ENCODE assay signal across 16 mouse cellular contexts in the genomic region with DNA sequence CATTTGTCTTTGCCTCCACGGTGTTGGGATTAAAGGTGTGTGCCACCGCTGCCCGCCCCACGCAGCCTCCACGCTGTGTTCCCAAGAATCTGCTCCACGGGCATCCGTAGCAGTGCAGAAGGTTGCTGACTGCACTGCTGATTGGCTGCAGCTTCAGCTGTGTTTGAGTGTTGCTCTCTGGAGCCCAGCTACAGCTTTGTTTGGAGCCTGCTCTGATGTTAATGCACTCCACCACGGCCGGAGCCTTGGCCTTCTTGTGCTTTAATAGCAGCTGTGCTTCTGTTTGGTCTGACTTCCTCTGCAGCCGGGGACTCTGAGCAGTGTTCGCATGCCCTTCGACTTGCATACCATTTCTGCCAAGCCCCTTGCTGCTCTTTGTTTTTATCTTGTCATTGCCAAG. TPM values are rescaled to one million over a fixed set of nuclear protein-coding genes. Genes with fewer than 3 reads are reported as not detected.
A peak's percentile ranks its signal among the peaks of the same experiment; 100 is the strongest.
DNase-seq lines count a peak whose midpoint lies in the region; ATAC-seq and TF ChIP-seq lines count a peak whose summit lies in the region.
"Had no signal": no experiment of that assay in that cellular context is flagged by ENCODE, and none has a peak within 500 bp of the region (broad histone marks: within the 10 kb centered on the region; RNA-seq: fewer than 3 reads in every experiment).

No protein-coding gene starts in this region.

- no peaks in the 10 kb centered on the region for H3K36me3 ChIP-seq in heart, embryonic 13.5 days
- no peaks in the 10 kb centered on the region for H3K36me3 ChIP-seq in heart, adult 2 months (ENCODE audit: control insufficient read depth, insufficient read depth, low read length)
- H3K36me3 ChIP-seq in intestine, embryonic 16.5 days (ENCODE audit: control insufficient read depth, insufficient read depth, low read length): no peaks in the 10 kb centered on the region
- H3K36me3 ChIP-seq: liver, embryonic 13.5 days had no signal

- TF ChIP-seq POLR2A in heart, adult 2 months (IDR thresholded peaks at IDR 0.05; ENCODE audit: insufficient read depth, low read depth, low read length): no peak

- no peak for TF ChIP-seq EP300 in heart, adult 2 months (IDR thresholded peaks at IDR 0.05; ENCODE audit: insufficient read depth, low read depth, low read length)

- TF ChIP-seq CTCF in heart, adult 2 months (IDR thresholded peaks at IDR 0.05): no peak
- TF ChIP-seq CTCF in left cerebral cortex, adult 2 months (IDR thresholded peaks at IDR 0.05): no peak

- no peak overlapping the region for H3K4me3 ChIP-seq in heart, embryonic 13.5 days
- H3K4me3 ChIP-seq in heart, adult 2 months: no peak overlapping the region
- H3K4me3 ChIP-seq in intestine, embryonic 16.5 days (ENCODE audit: low read length): no peak overlapping the region
- H3K4me3 ChIP-seq in left cerebral cortex, adult 2 months: no peak overlapping the region
- H3K4me3 ChIP-seq: liver, embryonic 13.5 days had no signal

- no peaks in the 10 kb centered on the region for H3K27me3 ChIP-seq in heart, embryonic 13.5 days (replicated peaks)
- no peaks in the 10 kb centered on the region for H3K27me3 ChIP-seq in heart, adult 2 months (ENCODE audit: control insufficient read depth, insufficient read depth, low read length)
- H3K27me3 ChIP-seq in intestine, embryonic 16.5 days (replicated peaks; ENCODE audit: control insufficient read depth, insufficient read depth, low read length): no peaks in the 10 kb centered on the region

- H3K4me1 ChIP-seq in heart, embryonic 13.5 days: peaks cover 27% of the 10 kb centered on the region
- H3K4me1 ChIP-seq in heart, adult 2 months (ENCODE audit: control insufficient read depth, insufficient read depth, low read length): no peaks in the 10 kb centered on the region
- H3K4me1 ChIP-seq in intestine, embryonic 16.5 days (ENCODE audit: control insufficient read depth, insufficient read depth, low read length): peaks cover 30% of the 10 kb centered on the region
- H3K4me1 ChIP-seq: liver, embryonic 13.5 days had no signal

- WGBS in heart, embryonic 13.5 days: 37% methylated on average over 12 of the region's 12 CpGs
- WGBS in heart, adult 2 months: 60% methylated on average over 12 of the region's 12 CpGs
- 40% methylated on average over 12 of the region's 12 CpGs for WGBS in intestine, embryonic 16.5 days

- no peak for DNase-seq in heart, adult 2 months
- peak; percentile 59 for DNase-seq in ovary, postnatal 36 days (ENCODE audit: low spot score)
- no peak for DNase-seq in ovary, postnatal 10 days (ENCODE audit: low spot score)
- DNase-seq in left cerebral cortex, adult 2 months (ENCODE audit: extremely low spot score in 1 of 2, low spot score in 2 of 2): no peak
- no peak for DNase-seq in kidney, postnatal 10 days
- DNase-seq: adrenal gland, postnatal 25 days; cerebellum, adult 18-20 months; gastrocnemius, postnatal 36 days; kidney, postnatal 25 days; liver, embryonic 13.5 days; right cerebral cortex, postnatal 14 days had no signal

- no peak for ATAC-seq in heart, embryonic 13.5 days (ENCODE audit: extremely low read depth, insufficient number of reproducible peaks, low FRiP score, low TSS enrichment)
- ATAC-seq in intestine, embryonic 16.5 days: no peak
- ATAC-seq: CD4-positive, CD25-positive, alpha-beta regulatory T cell, adult 4 months; forebrain, embryonic 16.5 days; Patski had no signal

- H3K9ac ChIP-seq in heart, embryonic 13.5 days: peak overlapping the region; percentile 62; the same call in 1 of the 2 replicates
- H3K9ac ChIP-seq in heart, adult 2 months (ENCODE audit: low read depth, low read length): no peak overlapping the region
- H3K9ac ChIP-seq in intestine, embryonic 16.5 days (ENCODE audit: low read depth, low read length): no peak overlapping the region
- H3K9ac ChIP-seq: liver, embryonic 13.5 days had no signal

- H3K27ac ChIP-seq in heart, embryonic 13.5 days (replicated peaks): peak overlapping the region; percentile 24; the same call in 1 of the 2 replicates
- H3K27ac ChIP-seq in heart, adult 2 months: no peak overlapping the region
- peak overlapping the region; percentile 33; the same call in 1 of the 2 replicates for H3K27ac ChIP-seq in intestine, embryonic 16.5 days (ENCODE audit: low read length)
- no peak overlapping the region for H3K27ac ChIP-seq in left cerebral cortex, adult 2 months
- H3K27ac ChIP-seq: liver, embryonic 13.5 days had no signal

- 0 out of 2 replicates have a peak overlapping the region, but pooled peaks have one; percentile 11 for H3K4me2 ChIP-seq in heart, embryonic 13.5 days
- no peak overlapping the region for H3K4me2 ChIP-seq in intestine, embryonic 16.5 days (ENCODE audit: low read depth, low read length)
- H3K4me2 ChIP-seq: liver, embryonic 13.5 days had no signal

- H3K9me3 ChIP-seq in heart, embryonic 13.5 days: no peaks in the 10 kb centered on the region
- no peaks in the 10 kb centered on the region for H3K9me3 ChIP-seq in intestine, embryonic 16.5 days (ENCODE audit: control insufficient read depth, low read length)
- H3K9me3 ChIP-seq: liver, embryonic 13.5 days had no signal

- intact Hi-C loops in heart, adult 2 months (cut with DNase I): no loop called here
- intact Hi-C loops in left cerebral cortex, adult 2 months (cut with DNase I): no loop called here

- H3K79me2 ChIP-seq in heart, adult 2 months (replicated peaks; ENCODE audit: control insufficient read depth, insufficient read depth, low read length): no peaks in the 10 kb centered on the region

RNA-seq across cellular contexts. Expression of gene Med9, which starts 14.1 kb away (rescaled TPM):
- polyA plus RNA-seq in heart, embryonic 13.5 days (2015; fragmentation: Nextera tagmentation; extraction: Ambion mirVana): 42.6 and 48.2 TPM in 2 replicates
- 10 to 100 TPM; 24.0 to 25.5 TPM for total RNA-seq in heart, adult 2 months (2021)
- 24.0 and 28.1 TPM in 2 replicates for polyA plus RNA-seq in heart, adult 2 months (2012; rRNA removed)
- polyA plus RNA-seq in intestine, embryonic 16.5 days (2015; fragmentation: Nextera tagmentation; extraction: Ambion mirVana): 33.0 and 33.4 TPM in 2 replicates
- 10 to 100 TPM; 40.6 to 40.9 TPM for total RNA-seq in left cerebral cortex, adult 2 months (2021)

RNA-seq across cellular contexts. Expression of gene Rasd1, which starts 30.8 kb away (rescaled TPM):
- polyA plus RNA-seq in heart, embryonic 13.5 days (2015; fragmentation: Nextera tagmentation; extraction: Ambion mirVana): 8.0 and 8.3 TPM in 2 replicates
- 1 to 10 TPM; 5.7 to 6.6 TPM for total RNA-seq in heart, adult 2 months (2021)
- polyA plus RNA-seq in heart, adult 2 months (2012; rRNA removed): 4.6 and 6.8 TPM in 2 replicates
- 2.0 and 2.3 TPM in 2 replicates for polyA plus RNA-seq in intestine, embryonic 16.5 days (2015; fragmentation: Nextera tagmentation; extraction: Ambion mirVana)
- total RNA-seq in left cerebral cortex, adult 2 months (2021): 10 to 100 TPM; 12.0 to 20.5 TPM

Comparison
In these comparisons a context has a peak if more than half of its experiments do, and no peak if none do; other contexts are left out.
1. H3K27ac ChIP-seq: peak in heart, embryonic 13.5 days (single experiment) and intestine, embryonic 16.5 days (single experiment); none in heart, adult 2 months (single experiment) and left cerebral cortex, adult 2 months (single experiment).